Mouse (Mus musculus): Measurements from ENCODE around the gene Ift140. TPM values are rescaled to one million over a fixed set of nuclear protein-coding genes. Genes with fewer than 3 reads are reported as not detected.
A peak's percentile ranks its signal among the peaks of the same experiment; 100 is the strongest.

The Ift140 gene
- total RNA-seq, 4 experiments from 2014 or later: 31.7 to 45.0 (median 38.1) TPM

- peak; percentile 48 for DNase-seq
These were observed 62.0 kb downstream of the Ift140 start for GRCm38 (mm10) chr17:25077771-25078372.

- no peak for DNase-seq
These were observed 64.3 kb downstream of the Ift140 start for GRCm38 (mm10) chr17:25080210-25080609.

- DNase-seq: peak; percentile 67
These were observed 65.1 kb downstream of the Ift140 start for GRCm38 (mm10) chr17:25080960-25081381.

GRCm38 (mm10) chr17:25082081-25082847 is 66.4 kb downstream of the Ift140 start:
- no peak for DNase-seq

GRCm38 (mm10) chr17:25082887-25083286 is 67.0 kb downstream of the Ift140 start:
- DNase-seq: no peak

- no peak for DNase-seq
These were observed 67.6 kb downstream of the Ift140 start, which contains the start of gene Tmem204 for GRCm38 (mm10) chr17:25083444-25083931. Tmem204 (minus strand) TSS chr17:25083591.

- DNase-seq: peak; percentile 43
These were observed 69.0 kb downstream of the Ift140 start for GRCm38 (mm10) chr17:25084835-25085385.

- no peak for DNase-seq
These were observed 70.8 kb downstream of the Ift140 start for GRCm38 (mm10) chr17:25086724-25087123.

- DNase-seq: no peak
These were observed 73.3 kb downstream of the Ift140 start for GRCm38 (mm10) chr17:25089158-25089557.

GRCm38 (mm10) chr17:25090450-25090849 is 74.6 kb downstream of the Ift140 start:
- DNase-seq: no peak

GRCm38 (mm10) chr17:25096221-25096620 is 80.3 kb downstream of the Ift140 start:
- no peak for DNase-seq

- no peak for DNase-seq
These were observed 84.2 kb downstream of the Ift140 start for GRCm38 (mm10) chr17:25100052-25100451.

- DNase-seq: no peak
These were observed 85.5 kb downstream of the Ift140 start for GRCm38 (mm10) chr17:25101338-25101737.

GRCm38 (mm10) chr17:25107786-25108185 is 91.9 kb downstream of the Ift140 start:
- no peak for DNase-seq

GRCm38 (mm10) chr17:25109578-25109977 is 93.7 kb downstream of the Ift140 start:
- DNase-seq: no peak

- DNase-seq: no peak
These were observed 94.7 kb downstream of the Ift140 start for GRCm38 (mm10) chr17:25110590-25110989.

GRCm38 (mm10) chr17:25111220-25111619 is 95.3 kb downstream of the Ift140 start:
- DNase-seq: no peak

GRCm38 (mm10) chr17:25111739-25112422 is 96.0 kb downstream of the Ift140 start:
- peak; percentile 31 for DNase-seq

GRCm38 (mm10) chr17:25112423-25112810 is 96.5 kb downstream of the Ift140 start:
- no peak for DNase-seq

GRCm38 (mm10) chr17:25114908-25115645 is 99.2 kb downstream of the Ift140 start:
- DNase-seq: no peak

GRCm38 (mm10) chr17:25115664-25116432 is 100.0 kb downstream of the Ift140 start, which contains the start of gene Telo2:
Telo2 (minus strand) TSS chr17:25115967.
- DNase-seq: peak; percentile 90
